Mouse (Mus musculus) adrenal gland, postnatal 10 days (tissue): ENCODE data around the gene Acsm1. TPM values are rescaled to one million over a fixed set of nuclear protein-coding genes. Genes with fewer than 3 reads are reported as not detected.

Experiments
- DNase-seq: peaks from one replicate; pipeline ENCODE4 v3.0.0; 2021; ENCODE audit warnings: mixed read lengths
- total RNA-seq, 2 experiments: library from RNA; stranded (reverse); gene quantifications; 2 replicates each; pipeline ENCODE4 v1.2.3; 2021

Acsm1 gene
- total RNA-seq, 2 experiments from 2014 or later: 6.5 to 14.0 TPM

- DNase-seq: peak; percentile 42
These were observed 64.1 kb downstream of the Acsm1 start for GRCm38 (mm10) chr7:119670925-119671324.

- DNase-seq: peak; percentile 50
These were observed 66.6 kb downstream of the Acsm1 start for GRCm38 (mm10) chr7:119673465-119673864.

GRCm38 (mm10) chr7:119680107-119680506, 73.3 kb downstream of the Acsm1 start:
- DNase-seq: peak; percentile 5

GRCm38 (mm10) chr7:119682699-119683098, 75.9 kb downstream of the Acsm1 start:
- DNase-seq: no peak

- no peak for DNase-seq
These were observed 82.9 kb downstream of the Acsm1 start, which contains the start of gene Acsm4 for GRCm38 (mm10) chr7:119689726-119690125. Gene Acsm4 (plus strand): TSS chr7:119690026.

GRCm38 (mm10) chr7:119692302-119692701, 85.5 kb downstream of the Acsm1 start:
- DNase-seq: no peak

GRCm38 (mm10) chr7:119694926-119695325, 88.1 kb downstream of the Acsm1 start:
- DNase-seq: no peak

Other genes starting within 250 kb of the Acsm1 start
- gene Gp2, start 147.7 kb upstream of the Acsm1 start, total RNA-seq: not detected
- gene Umod, start 127.7 kb upstream of the Acsm1 start, total RNA-seq: not detected
- gene Acsm5, start 87.6 kb upstream of the Acsm1 start, total RNA-seq: 10 to 100 TPM in 1 of 2 experiments, 1 to 10 TPM in 1; 6.1 to 14.0 TPM
- gene Pdilt, start 83.5 kb upstream of the Acsm1 start, total RNA-seq: under 1 TPM; 0.12 TPM
- gene Acsm2, start 52.7 kb upstream of the Acsm1 start, total RNA-seq: under 1 TPM in 1 of 2 experiments, not detected in 1; 0.27 TPM
- not detected for gene Acsm4, start 83.0 kb downstream of the Acsm1 start, total RNA-seq
- 10 to 100 TPM; 30.7 to 32.3 TPM for gene Thumpd1, start 113.8 kb downstream of the Acsm1 start, total RNA-seq
- gene Acsm3, start 153.9 kb downstream of the Acsm1 start, total RNA-seq: 10 to 100 TPM; 23.5 to 31.0 TPM
- 10 to 100 TPM in 1 of 2 experiments, 1 to 10 TPM in 1; 7.0 to 12.8 TPM for gene Rexo5, start 187.0 kb downstream of the Acsm1 start, total RNA-seq
- gene Eri2, start 187.0 kb downstream of the Acsm1 start, total RNA-seq: 1 to 10 TPM; 7.6 to 9.6 TPM